Mouse (Mus musculus) cortical plate, adult 2 months (tissue): Measurements from ENCODE around the gene Nedd8. TPM values are rescaled to one million over a fixed set of nuclear protein-coding genes. Genes with fewer than 3 reads are reported as not detected.

Experiments used
- H3K27ac ChIP-seq: fragments of 200-500 bp; 2 replicates; pipeline ENCODE4 v1.5.1; 2012; ENCODE audit warnings: low read length, control low read depth, inconsistent platforms; ENCODE audit not compliant: insufficient read depth
- H3K4me1 ChIP-seq: fragments of 200-500 bp; 2 replicates; pipeline ENCODE4 v1.6.1; 2011; ENCODE audit warnings: low read length; ENCODE audit not compliant: control insufficient read depth, insufficient read depth
- H3K4me3 ChIP-seq: fragments of 200-500 bp; 2 replicates; pipeline ENCODE4 v1.5.1; 2011; ENCODE audit warnings: mild to moderate bottlenecking, low read length, control low read depth; ENCODE audit not compliant: insufficient read depth
- CTCF ChIP-seq: fragments of 200-500 bp; IDR thresholded peaks from 2 replicates; pipeline ENCODE4 v1.5.1; 2011; ENCODE audit warnings: mild to moderate bottlenecking, control low read depth, low read length; ENCODE audit not compliant: insufficient read depth; ENCODE audit errors: extremely low read depth
- POLR2A ChIP-seq: fragments of 200-500 bp; IDR thresholded peaks from 2 replicates; pipeline ENCODE4 v1.6.1; 2011; ENCODE audit warnings: mild to moderate bottlenecking, low read length, control low read depth; ENCODE audit not compliant: insufficient read depth; ENCODE audit errors: extremely low read depth
- polyA plus RNA-seq: library from polyadenylated mRNA; depleted of rRNA; stranded (reverse); fragments of >200 nt; gene quantifications from 2 replicates; pipeline ENCODE4 v1.2.3, GENCODE M21; 2012; rRNA removed

Gene Nedd8
- polyA plus RNA-seq, result 346 and 353 TPM in 2 replicates

- Histone ChIP-seq H3K4me1 (0 out of 2 replicates have a peak, but pooled peaks cover 4% of the 10 kb centered on the region), H3K27ac (peak within 1 kb of the TSS; percentile 72; the same call in 1 of the 2 replicates), H3K4me3 (peak within 1 kb of the TSS; percentile 69)
- no peak for TF ChIP-seq CTCF
- peak; percentile 70 for TF ChIP-seq POLR2A
These were observed at the start of gene Nedd8, which contains the start of gene Gmpr2 for GRCm38 (mm10) chr14:55671833-55672740. Nedd8 (minus strand) TSS chr14:55672124. Gmpr2 (plus strand) TSS chr14:55671941.

GRCm38 (mm10) chr14:55721076-55721475 is 49.2 kb upstream of the Nedd8 start:
- H3K4me1 ChIP-seq, result no peaks in the 10 kb centered on the region
- no peak overlapping the region for H3K27ac ChIP-seq
- H3K4me3 ChIP-seq, result peak overlapping the region; percentile 62; the same call in 1 of the 2 replicates
- no peak for TF ChIP-seq CTCF
- no peak for TF ChIP-seq POLR2A

- Histone ChIP-seq H3K27ac (no peak overlapping the region), H3K4me1 (no peaks in the 10 kb centered on the region), H3K4me3 (no peak overlapping the region)
- TF ChIP-seq CTCF (no peak), POLR2A (no peak)
These were observed 48.7 kb upstream of the Nedd8 start for GRCm38 (mm10) chr14:55720666-55721065.

GRCm38 (mm10) chr14:55719737-55720136 is 47.8 kb upstream of the Nedd8 start:
- TF ChIP-seq POLR2A, result no peak
- TF ChIP-seq CTCF, result no peak
- no peak overlapping the region for H3K4me3 ChIP-seq
- H3K4me1 ChIP-seq, result no peaks in the 10 kb centered on the region
- no peak overlapping the region for H3K27ac ChIP-seq

- no peak overlapping the region for H3K4me3 ChIP-seq
- no peaks in the 10 kb centered on the region for H3K4me1 ChIP-seq
- no peak overlapping the region for H3K27ac ChIP-seq
- TF ChIP-seq CTCF, result no peak
- no peak for TF ChIP-seq POLR2A
These were observed 45.0 kb upstream of the Nedd8 start for GRCm38 (mm10) chr14:55716884-55717283.

- H3K27ac ChIP-seq, result no peak overlapping the region
- no peak overlapping the region for H3K4me3 ChIP-seq
- H3K4me1 ChIP-seq, result no peaks in the 10 kb centered on the region
- TF ChIP-seq POLR2A (no peak), CTCF (no peak)
These were observed 44.3 kb upstream of the Nedd8 start for GRCm38 (mm10) chr14:55716271-55716670.

GRCm38 (mm10) chr14:55714893-55715292 is 43.0 kb upstream of the Nedd8 start:
- TF ChIP-seq POLR2A (no peak), CTCF (no peak)
- H3K27ac ChIP-seq, result no peak overlapping the region
- no peaks in the 10 kb centered on the region for H3K4me1 ChIP-seq
- no peak overlapping the region for H3K4me3 ChIP-seq

- TF ChIP-seq POLR2A (no peak), CTCF (no peak)
- Histone ChIP-seq H3K27ac (no peak within 1 kb of the TSS), H3K4me1 (no peaks in the 10 kb centered on the region), H3K4me3 (no peak within 1 kb of the TSS)
These were observed 41.8 kb upstream of the Nedd8 start, which contains the start of gene Tgm1 for GRCm38 (mm10) chr14:55713729-55714122. Tgm1 (minus strand) TSS chr14:55713926.

- H3K4me3 ChIP-seq, result no peak overlapping the region
- no peak overlapping the region for H3K27ac ChIP-seq
- TF ChIP-seq CTCF, result no peak
- TF ChIP-seq POLR2A, result no peak
- H3K4me1 ChIP-seq, result no peaks in the 10 kb centered on the region
These were observed 41.2 kb upstream of the Nedd8 start for GRCm38 (mm10) chr14:55713007-55713728.
